Mouse (Mus musculus) embryo, embryonic 10.5 days (tissue): ENCODE results near the gene Uvssa.

ENCODE experiments used
- DNase-seq: peaks from one replicate; pipeline ENCODE4 v3.0.0-alpha.2; 2015; ENCODE audit warnings: low spot score

Gene Uvssa

DNA sequence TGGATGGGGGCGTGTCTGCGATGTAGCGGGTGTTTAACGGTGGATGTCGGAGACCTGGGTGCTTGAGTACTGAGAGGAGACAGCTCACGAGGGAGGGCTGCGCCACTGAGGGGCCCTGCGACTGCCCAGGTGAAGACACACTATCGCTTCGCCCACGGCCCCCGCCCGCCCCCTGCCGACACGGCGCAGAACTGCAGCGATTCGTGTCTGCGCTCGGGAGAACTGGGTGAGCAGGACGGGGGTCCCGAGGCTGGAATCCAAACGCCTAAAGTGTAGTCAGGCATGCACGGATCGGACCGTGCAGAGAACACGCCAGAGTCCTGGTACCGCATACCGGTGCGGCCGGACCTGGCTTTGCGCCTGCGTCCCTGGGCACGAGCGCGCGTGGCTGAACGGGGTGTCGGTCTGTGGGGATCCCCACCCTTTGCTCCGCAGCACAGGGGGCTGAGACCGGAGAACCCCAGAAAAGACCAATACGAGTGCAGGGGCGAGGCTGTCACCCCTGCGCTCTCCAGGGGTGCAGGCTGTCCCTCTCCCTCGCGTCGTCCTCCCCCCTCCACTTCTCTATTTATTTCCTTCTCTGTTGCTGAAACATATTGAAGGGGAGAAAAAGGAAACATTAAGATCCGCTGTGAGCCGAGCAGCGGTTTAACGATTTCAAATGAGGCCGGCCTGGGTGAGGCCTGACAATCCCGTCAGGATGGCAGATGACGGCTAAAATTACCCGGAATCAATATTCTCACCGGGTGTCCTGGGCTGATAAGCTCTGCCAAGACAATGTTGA lies 64.8 kb downstream of the Uvssa start:
- peak; percentile 70 for DNase-seq

DNA sequence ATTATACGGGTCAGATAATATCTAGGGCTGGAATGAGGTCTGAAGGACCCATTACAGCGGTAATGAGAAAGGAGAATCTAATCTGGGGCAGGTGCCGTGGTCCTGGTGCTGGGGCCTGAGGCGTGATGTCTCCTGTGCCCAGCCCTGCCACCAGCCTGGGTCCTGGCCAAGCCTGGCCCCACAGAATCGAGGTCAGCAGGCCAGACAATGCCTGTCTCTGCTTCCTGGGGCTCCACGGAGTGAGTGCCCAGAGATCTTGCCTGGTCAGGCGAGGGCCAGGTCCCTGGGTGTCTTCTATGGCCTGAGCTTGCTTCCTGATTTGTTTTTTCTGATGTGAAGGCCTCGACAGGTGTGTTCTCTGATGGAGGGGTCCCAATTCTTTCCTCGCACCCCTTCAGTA lies 65.4 kb downstream of the Uvssa start:
- no peak for DNase-seq

DNA sequence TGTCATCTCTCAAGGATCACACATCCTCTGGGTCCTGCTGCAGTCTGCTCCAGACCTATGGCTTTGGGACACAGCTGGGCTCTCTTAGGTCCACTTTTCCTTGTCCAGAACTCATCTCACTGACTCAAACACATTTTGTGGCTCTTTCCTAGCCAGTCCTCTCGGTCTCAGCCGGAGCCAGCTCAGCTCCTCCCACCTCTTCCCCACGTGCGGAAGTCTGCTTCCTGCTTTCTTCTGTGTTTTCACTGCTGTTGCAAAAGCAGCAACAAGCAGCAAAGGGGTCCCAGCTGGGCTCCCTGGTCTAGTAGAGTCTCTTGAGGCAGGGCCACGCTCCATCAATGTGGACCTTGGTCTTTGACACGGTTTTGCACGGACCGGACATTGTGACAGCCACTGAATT lies 77.4 kb downstream of the Uvssa start:
- DNase-seq, result no peak

DNA sequence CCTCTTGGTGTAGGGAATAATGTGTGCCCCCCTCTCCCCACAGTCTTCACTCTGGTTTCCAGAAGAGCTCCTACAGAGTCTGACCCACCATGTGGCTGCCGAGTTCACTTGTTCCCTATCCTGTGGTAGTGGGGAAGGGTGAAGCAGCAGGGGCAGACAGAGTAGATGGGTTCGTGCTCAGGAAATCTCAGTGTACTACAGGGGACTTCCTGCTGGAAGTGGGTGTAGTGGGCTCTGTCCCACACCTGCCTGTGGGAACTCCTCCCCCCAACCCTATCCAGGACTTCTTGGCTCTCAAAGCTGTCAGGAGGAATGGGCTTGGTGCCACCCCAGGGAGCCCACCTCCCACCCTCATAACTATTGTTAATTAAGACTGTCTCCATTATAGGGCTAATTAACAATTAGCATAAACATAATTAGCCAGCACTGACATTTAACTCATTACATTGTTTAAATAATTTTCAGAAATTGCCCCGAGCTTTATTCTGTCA lies 79.8 kb downstream of the Uvssa start:
- DNase-seq, result no peak

DNA sequence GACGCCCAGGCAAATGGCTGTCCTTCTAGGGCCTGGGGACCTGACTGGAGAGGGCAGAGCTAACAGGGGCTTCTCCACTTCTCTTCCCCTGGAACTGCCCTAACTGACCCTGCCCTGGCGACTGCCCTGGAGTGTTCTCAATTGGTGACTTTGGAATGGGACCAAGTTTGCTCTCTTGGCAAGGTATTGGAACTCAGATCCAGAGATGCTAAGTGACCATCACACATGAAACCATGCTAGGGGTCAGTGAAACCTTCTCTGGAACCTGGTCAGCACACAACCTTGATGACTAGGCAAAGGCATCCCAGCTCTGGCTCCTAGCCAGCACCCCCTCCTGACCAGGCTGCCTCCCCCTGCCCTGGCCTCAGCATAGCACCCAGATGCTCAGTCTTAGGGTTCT lies 80.8 kb downstream of the Uvssa start:
- no peak for DNase-seq

DNA sequence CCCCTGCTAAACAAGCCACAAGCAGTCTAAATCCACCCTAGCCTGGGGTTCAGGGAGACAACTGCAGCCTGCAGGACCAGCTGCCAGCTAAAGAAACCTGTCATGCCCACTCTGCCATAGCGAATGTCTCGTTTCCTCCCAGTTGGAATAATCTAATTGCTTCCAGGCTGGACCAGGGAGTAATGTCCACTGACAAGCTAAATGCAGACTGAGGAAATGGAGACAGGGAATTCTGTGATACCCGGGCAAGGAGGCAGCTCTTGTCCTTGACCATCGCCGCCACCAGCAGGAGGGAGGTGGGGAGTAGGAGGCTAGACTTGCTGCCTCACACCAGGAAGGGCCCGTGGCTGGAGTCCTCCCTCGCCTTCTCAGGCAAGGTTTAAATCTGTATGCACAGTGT lies 86.0 kb downstream of the Uvssa start:
- DNase-seq, result no peak

DNA sequence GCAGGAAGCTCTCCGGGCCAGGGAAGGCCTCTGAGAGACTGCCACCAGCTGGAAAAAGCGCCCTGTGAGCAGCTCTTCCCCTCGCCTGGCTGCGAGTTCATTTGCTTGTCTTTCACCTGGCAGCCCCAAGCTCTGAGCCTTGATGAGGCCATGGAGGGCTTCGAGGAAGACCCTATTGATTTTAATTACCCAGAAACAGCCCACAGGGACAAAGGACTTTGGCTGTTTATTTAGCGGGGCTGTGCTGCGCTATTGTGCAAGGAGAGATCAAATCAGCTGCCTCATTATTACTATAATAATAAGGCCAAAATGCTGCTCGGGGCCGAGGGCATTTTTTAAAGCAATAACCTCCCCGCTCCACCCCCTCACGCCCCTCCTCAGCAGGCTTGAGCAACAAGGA lies 87.1 kb downstream of the Uvssa start:
- no peak for DNase-seq
